Mouse (Mus musculus) limb, embryonic 14.5 days (tissue): ENCODE measurements around the gene Rpusd3. TPM values are rescaled to one million over a fixed set of nuclear protein-coding genes. Genes with fewer than 3 reads are reported as not detected.
A peak's percentile ranks its signal among the peaks of the same experiment; 100 is the strongest.

Experiments used
- ATAC-seq: fragments of 200-750 bp; cut with Nextera tagmentation; 2 replicates; pipeline ENCODE4 v1.8.0; 2017; ENCODE audit warnings: low read depth, moderate number of reproducible peaks, moderate TSS enrichment; ENCODE audit not compliant: low FRiP score
- DNase-seq: peaks from one replicate; pipeline ENCODE4 v3.0.0-alpha.2; 2015; ENCODE audit warnings: low spot score
- H3K27ac ChIP-seq: fragments of 300-500 bp; sonication (generic); replicated peaks from 2 replicates; pipeline ENCODE4 v1.5.1; 2014; ENCODE audit warnings: low read depth, mild to moderate bottlenecking, low read length, moderate library complexity, mixed read lengths
- H3K27me3 ChIP-seq: fragments of 300-500 bp; sonication (generic); 2 replicates; pipeline ENCODE4 v1.6.1; 2014; ENCODE audit warnings: low read length, mixed read lengths; ENCODE audit not compliant: control insufficient read depth, insufficient read depth
- H3K36me3 ChIP-seq: fragments of 300-500 bp; sonication (generic); 2 replicates; pipeline ENCODE4 v1.6.1; 2014; ENCODE audit warnings: mild to moderate bottlenecking, low read length, moderate library complexity, mixed read lengths; ENCODE audit not compliant: control insufficient read depth, insufficient read depth
- H3K4me1 ChIP-seq: fragments of 300-500 bp; sonication (generic); 2 replicates; pipeline ENCODE4 v1.6.1; 2014; ENCODE audit warnings: antibody characterized with exemption, low read length, mixed read lengths; ENCODE audit not compliant: control insufficient read depth, insufficient read depth
- H3K4me2 ChIP-seq: fragments of 300-500 bp; sonication (generic); replicated peaks from 2 replicates; pipeline ENCODE4 v1.6.1; 2014; ENCODE audit warnings: low read depth, mild to moderate bottlenecking, low read length, moderate library complexity; ENCODE audit not compliant: severe bottlenecking
- H3K4me3 ChIP-seq: fragments of 300-500 bp; sonication (generic); replicated peaks from 2 replicates; pipeline ENCODE4 v1.5.1; 2014; ENCODE audit warnings: low read length
- H3K9ac ChIP-seq: fragments of 300-500 bp; sonication (generic); 2 replicates; pipeline ENCODE4 v1.6.1; 2014; ENCODE audit warnings: mild to moderate bottlenecking, low read depth, low read length, moderate library complexity; ENCODE audit not compliant: severe bottlenecking
- H3K9me3 ChIP-seq: fragments of 300-500 bp; sonication (generic); 2 replicates; pipeline ENCODE4 v1.6.1; 2016; ENCODE audit warnings: low read length; ENCODE audit not compliant: control insufficient read depth
- POLR2A ChIP-seq: fragments of 200-500 bp; IDR thresholded peaks from 2 replicates; pipeline ENCODE4 v1.8.0; 2012; ENCODE audit warnings: inconsistent platforms, mild to moderate bottlenecking, moderate library complexity, borderline replicate concordance; ENCODE audit not compliant: insufficient read depth, insufficient read length; ENCODE audit errors: extremely low read depth
- WGBS: fragments of 180-500 bp; shearing (Covaris S2); extraction: QIAGEN DNeasy Blood & Tissue Kit; methylation state at CpG from one replicate; pipeline ENCODE4 v1.1.7; 2014; 5-methylcytosine and 5-hydroxymethylcytosine counted together
- polyA plus RNA-seq, 2 experiments: library from polyadenylated mRNA; depleted of rRNA in 1 of 2; stranded (reverse) in 1 of 2; unstranded in 1 of 2; fragments of >200 nt; fragmentation: Nextera tagmentation in 1 of 2; extraction: Ambion mirVana in 1 of 2; gene quantifications; 2 replicates each; pipeline versions ENCODE4 v1.2.1 to v1.2.3; 2012 to 2014

Rpusd3 gene
- polyA plus RNA-seq, 2 experiments, result 25.1 to 38.9 TPM

- H3K9ac ChIP-seq, result no peak within 1 kb of the TSS
- TF ChIP-seq POLR2A, result no peak
- H3K9me3 ChIP-seq, result no peaks in the 10 kb centered on the region
- DNase-seq (no peak), ATAC-seq (no peak)
- no peak within 1 kb of the TSS for H3K4me3 ChIP-seq
- no peak within 1 kb of the TSS for H3K4me2 ChIP-seq
- no peaks in the 10 kb centered on the region for H3K36me3 ChIP-seq
- no peak within 1 kb of the TSS for H3K27ac ChIP-seq
- no peaks in the 10 kb centered on the region for H3K27me3 ChIP-seq
- WGBS, result 62% methylated on average over 10 of the region's 10 CpGs
- no peaks in the 10 kb centered on the region for H3K4me1 ChIP-seq
Measured at GRCm38 (mm10) chr6:113457952-113458534, 38.9 kb upstream of the Rpusd3 start, which contains the start of gene Il17re. Gene Il17re (plus strand): TSS chr6:113458484.

GRCm38 (mm10) chr6:113455007-113455406 is 35.9 kb upstream of the Rpusd3 start:
- H3K36me3 ChIP-seq, result no peaks in the 10 kb centered on the region
- H3K4me3 ChIP-seq, result no peak overlapping the region
- no peak for ATAC-seq
- 66% methylated on average over 5 of the region's 5 CpGs for WGBS
- no peak overlapping the region for H3K9ac ChIP-seq
- H3K4me1 ChIP-seq, result no peaks in the 10 kb centered on the region; the same call in 1 of the 2 replicates
- H3K9me3 ChIP-seq, result no peaks in the 10 kb centered on the region
- no peak overlapping the region for H3K27ac ChIP-seq
- H3K4me2 ChIP-seq, result no peak overlapping the region
- no peak for DNase-seq
- TF ChIP-seq POLR2A, result no peak
- no peaks in the 10 kb centered on the region for H3K27me3 ChIP-seq

GRCm38 (mm10) chr6:113451839-113452238 is 32.7 kb upstream of the Rpusd3 start:
- H3K27me3 ChIP-seq, result no peaks in the 10 kb centered on the region
- H3K9me3 ChIP-seq, result no peaks in the 10 kb centered on the region
- peaks cover 21% of the 10 kb centered on the region for H3K36me3 ChIP-seq
- no peak overlapping the region for H3K27ac ChIP-seq
- H3K4me1 ChIP-seq, result no peaks in the 10 kb centered on the region; the same call in 1 of the 2 replicates
- whole genome bisulfite sequencing, result 66% methylated on average over 2 of the region's 2 CpGs
- H3K4me3 ChIP-seq, result no peak overlapping the region
- no peak overlapping the region for H3K9ac ChIP-seq
- TF ChIP-seq POLR2A, result no peak
- peak; percentile 84 for DNase-seq
- ATAC-seq, result peak; percentile 70
- H3K4me2 ChIP-seq, result no peak overlapping the region

GRCm38 (mm10) chr6:113447639-113448038 is 28.5 kb upstream of the Rpusd3 start:
- H3K9me3 ChIP-seq, result no peaks in the 10 kb centered on the region
- TF ChIP-seq POLR2A, result no peak
- no peaks in the 10 kb centered on the region for H3K27me3 ChIP-seq
- H3K27ac ChIP-seq, result no peak overlapping the region
- H3K9ac ChIP-seq, result no peak overlapping the region
- H3K4me2 ChIP-seq, result no peak overlapping the region
- no peak for ATAC-seq
- H3K4me1 ChIP-seq, result peaks cover 4% of the 10 kb centered on the region; the same call in 1 of the 2 replicates
- H3K4me3 ChIP-seq, result no peak overlapping the region
- 93% methylated on average over 4 of the region's 4 CpGs for WGBS
- DNase-seq, result no peak
- peaks cover 28% of the 10 kb centered on the region for H3K36me3 ChIP-seq

GRCm38 (mm10) chr6:113444207-113444965 is 25.2 kb upstream of the Rpusd3 start:
- Histone ChIP-seq H3K4me2 (no peak overlapping the region), H3K9me3 (no peaks in the 10 kb centered on the region), H3K27ac (no peak overlapping the region), H3K4me1 (peaks cover 4% of the 10 kb centered on the region; the same call in 1 of the 2 replicates), H3K36me3 (peaks cover 28% of the 10 kb centered on the region), H3K9ac (no peak overlapping the region), H3K4me3 (no peak overlapping the region), H3K27me3 (no peaks in the 10 kb centered on the region)
- 90% methylated on average over 7 of the region's 8 CpGs for WGBS
- ATAC-seq (no peak), DNase-seq (no peak)
- TF ChIP-seq POLR2A, result no peak
